Mouse (Mus musculus) testis, adult 2 months (tissue): Measurements from ENCODE around the gene Ak3.

Source experiments
- CTCF ChIP-seq: fragments of 200-500 bp; IDR thresholded peaks from 2 replicates; pipeline ENCODE4 v1.5.1; 2012; ENCODE audit warnings: low read depth, mild to moderate bottlenecking, inconsistent platforms, low read length, moderate library complexity; ENCODE audit not compliant: control insufficient read depth, insufficient read depth, insufficient replicate concordance
- POLR2A ChIP-seq: fragments of 200-500 bp; IDR thresholded peaks from 2 replicates; pipeline ENCODE4 v1.6.1; 2012; ENCODE audit warnings: low read depth, mild to moderate bottlenecking, inconsistent platforms, low read length, moderate library complexity; ENCODE audit not compliant: control insufficient read depth

- no peak for TF ChIP-seq POLR2A
- no peak for TF ChIP-seq CTCF
These were observed 25.9 kb downstream of the Ak3 start for GRCm38 (mm10) chr19:29021754-29022345.
